Mouse (Mus musculus) midbrain, embryonic 11.5 days (tissue): Measurements from ENCODE around the gene Olfr123. TPM values are rescaled to one million over a fixed set of nuclear protein-coding genes. Genes with fewer than 3 reads are reported as not detected.

Source experiments
- ATAC-seq: fragments of 200-750 bp; cut with Nextera tagmentation; 2 replicates; pipeline ENCODE4 v1.8.0; 2017; ENCODE audit warnings: moderate TSS enrichment, moderate library complexity; ENCODE audit not compliant: low FRiP score
- DNase-seq: peaks from one replicate; pipeline ENCODE4 v3.0.0; 2015; ENCODE audit warnings: low spot score; ENCODE audit errors: missing footprints
- H3K27ac ChIP-seq: fragments of 300-500 bp; sonication (generic); 2 replicates; pipeline ENCODE4 v1.5.1; 2014; ENCODE audit warnings: low read depth, low read length
- H3K27me3 ChIP-seq: fragments of 300-500 bp; sonication (generic); 2 replicates; pipeline ENCODE4 v1.6.1; 2014; ENCODE audit warnings: mild to moderate bottlenecking, low read length, moderate library complexity, mixed read lengths; ENCODE audit not compliant: control insufficient read depth, insufficient read depth
- H3K36me3 ChIP-seq: fragments of 300-500 bp; sonication (generic); 2 replicates; pipeline ENCODE4 v1.6.1; 2014; ENCODE audit warnings: mild to moderate bottlenecking, low read length, moderate library complexity, mixed read lengths; ENCODE audit not compliant: control insufficient read depth, insufficient read depth
- H3K4me1 ChIP-seq: fragments of 300-500 bp; sonication (generic); 2 replicates; pipeline ENCODE4 v1.6.1; 2014; ENCODE audit warnings: low read length; ENCODE audit not compliant: control insufficient read depth, insufficient read depth
- H3K4me2 ChIP-seq: fragments of 300-500 bp; sonication (generic); 2 replicates; pipeline ENCODE4 v1.6.1; 2014; ENCODE audit warnings: mild to moderate bottlenecking, moderate library complexity
- H3K4me3 ChIP-seq: fragments of 300-500 bp; sonication (generic); 2 replicates; pipeline ENCODE4 v1.5.1; 2014; ENCODE audit warnings: low read depth, low read length
- H3K9ac ChIP-seq: fragments of 300-500 bp; sonication (generic); 2 replicates; pipeline ENCODE4 v1.6.1; 2014; ENCODE audit warnings: low read length
- H3K9me3 ChIP-seq: fragments of 300-500 bp; sonication (generic); 2 replicates; pipeline ENCODE4 v1.6.1; 2016; ENCODE audit warnings: low read length; ENCODE audit not compliant: control insufficient read depth
- WGBS: fragments of 180-500 bp; shearing (Covaris S2); extraction: QIAGEN DNeasy Blood & Tissue Kit; methylation state at CpG from one replicate; pipeline ENCODE4 v1.1.7; 2014; 5-methylcytosine and 5-hydroxymethylcytosine counted together
- polyA plus RNA-seq: library from polyadenylated mRNA; unstranded; fragments of >200 nt; fragmentation: Nextera tagmentation; extraction: Ambion mirVana; gene quantifications from 2 replicates; pipeline ENCODE4 v1.2.1, GENCODE M21; 2014

Olfr123 gene
- not detected in 2 replicates for polyA plus RNA-seq

DNA sequence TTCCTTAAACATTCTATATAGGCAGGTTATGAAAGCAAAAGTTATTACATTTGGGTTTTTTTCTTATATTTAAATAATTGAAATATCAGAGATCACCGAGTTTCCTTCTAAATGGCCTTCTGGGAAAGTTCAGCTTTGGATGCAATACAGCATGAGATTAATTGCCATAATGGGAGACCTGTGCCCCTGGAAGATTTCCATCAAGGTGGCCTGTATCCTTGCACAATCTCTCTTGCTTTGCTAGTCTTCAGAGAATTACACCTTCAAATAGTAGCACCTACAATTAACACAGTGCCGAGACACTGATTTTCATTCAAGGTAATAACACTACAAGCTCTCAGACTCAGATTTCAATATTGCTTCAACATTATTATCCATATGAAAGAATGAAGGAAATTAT lies at the start of gene Olfr123:
TSS of gene Olfr123 (plus strand) at position 301 of the 400 bp plus-strand sequence.
- H3K27ac ChIP-seq, result no peak within 1 kb of the TSS
- no peak for DNase-seq
- no peak for ATAC-seq
- H3K27me3 ChIP-seq, result no peaks in the 10 kb centered on the region
- no peaks in the 10 kb centered on the region for H3K9me3 ChIP-seq
- no peak within 1 kb of the TSS for H3K4me2 ChIP-seq
- WGBS, result 92% methylated on average over 2 of the region's 2 CpGs
- no peaks in the 10 kb centered on the region for H3K4me1 ChIP-seq
- H3K4me3 ChIP-seq, result no peak within 1 kb of the TSS
- H3K9ac ChIP-seq, result no peak within 1 kb of the TSS
- no peaks in the 10 kb centered on the region for H3K36me3 ChIP-seq

DNA sequence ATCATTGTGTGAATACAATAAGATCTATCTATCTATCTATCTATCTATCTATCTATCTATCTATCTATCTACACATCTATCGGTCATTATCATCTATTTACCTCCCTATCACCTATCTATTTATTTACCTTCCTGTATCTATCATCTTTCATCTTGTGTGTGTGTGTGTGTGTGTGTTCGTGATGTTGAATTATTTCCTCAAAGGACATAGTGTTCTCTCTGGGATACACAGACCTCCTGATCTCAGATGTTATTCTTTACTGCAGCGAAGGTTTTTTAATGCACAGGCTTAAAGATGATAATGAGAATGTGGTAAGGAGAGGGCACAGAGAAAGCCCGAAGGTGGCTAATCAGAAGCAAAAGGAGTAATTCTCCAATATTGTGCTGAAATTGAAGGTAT lies 25.0 kb upstream of the Olfr123 start, which contains the start of gene Olfr122:
TSS of gene Olfr122 (plus strand) at position 301 of the 400 bp plus-strand sequence.
- Histone ChIP-seq H3K4me2 (no peak within 1 kb of the TSS), H3K27me3 (no peaks in the 10 kb centered on the region), H3K9ac (no peak within 1 kb of the TSS), H3K4me3 (no peak within 1 kb of the TSS), H3K36me3 (no peaks in the 10 kb centered on the region), H3K4me1 (no peaks in the 10 kb centered on the region), H3K9me3 (no peaks in the 10 kb centered on the region), H3K27ac (no peak within 1 kb of the TSS)
- ATAC-seq, result no peak
- no peak for DNase-seq
- WGBS, result 88% methylated on average over 4 of the region's 4 CpGs

DNA sequence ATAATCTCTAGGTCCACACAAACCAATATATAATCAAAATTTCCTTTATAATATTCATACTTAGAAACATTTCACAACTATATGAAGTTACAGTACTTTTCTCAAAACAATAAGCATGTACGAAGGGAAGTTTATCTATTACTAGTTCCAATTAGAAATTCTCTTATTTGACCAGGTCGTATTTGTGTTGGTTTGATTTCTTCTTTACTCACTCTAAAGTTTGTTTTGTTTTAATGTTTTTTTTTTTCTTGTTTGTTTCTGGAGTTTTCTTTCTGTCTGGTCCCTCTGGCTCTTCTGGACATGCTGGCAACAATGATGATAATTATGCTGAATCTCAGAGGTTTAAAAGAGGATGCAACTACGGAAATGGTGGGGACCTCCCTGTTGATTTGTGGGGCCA lies 6.3 kb downstream of the Olfr123 start, which contains the start of gene Olfr124:
TSS of gene Olfr124 (plus strand) at position 301 of the 400 bp plus-strand sequence.
- Histone ChIP-seq H3K9ac (no peak within 1 kb of the TSS), H3K4me3 (no peak within 1 kb of the TSS), H3K4me2 (no peak within 1 kb of the TSS), H3K36me3 (no peaks in the 10 kb centered on the region), H3K27ac (no peak within 1 kb of the TSS), H3K27me3 (no peaks in the 10 kb centered on the region), H3K9me3 (no peaks in the 10 kb centered on the region), H3K4me1 (no peaks in the 10 kb centered on the region)
- 83% methylated on average over 3 of the region's 3 CpGs for WGBS
- ATAC-seq (no peak), DNase-seq (no peak)

DNA sequence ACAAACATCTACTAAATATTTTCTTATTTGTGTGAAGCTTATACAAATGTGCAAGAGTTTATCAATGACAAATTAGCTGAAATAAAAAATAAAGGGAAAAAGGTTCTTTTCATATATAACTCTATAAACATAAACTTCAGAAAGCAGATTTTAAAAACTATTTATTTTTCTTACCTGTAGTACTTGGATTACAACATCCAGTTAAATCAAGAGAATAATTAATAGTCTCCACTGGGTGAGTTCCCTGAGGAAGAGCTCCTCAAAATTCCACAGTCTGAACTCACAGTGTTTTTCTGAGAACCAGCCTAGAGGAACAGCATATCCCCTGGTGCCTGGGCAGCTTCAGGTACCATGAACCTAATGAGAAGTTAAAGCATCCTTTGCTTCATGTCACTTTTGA lies 39.3 kb downstream of the Olfr123 start, which contains the start of gene Olfr125:
TSS of gene Olfr125 (plus strand) at position 301 of the 400 bp plus-strand sequence.
- no peak within 1 kb of the TSS for H3K4me2 ChIP-seq
- no peaks in the 10 kb centered on the region for H3K36me3 ChIP-seq
- H3K27me3 ChIP-seq, result no peaks in the 10 kb centered on the region
- no peak within 1 kb of the TSS for H3K4me3 ChIP-seq
- ATAC-seq (no peak), DNase-seq (no peak)
- H3K4me1 ChIP-seq, result no peaks in the 10 kb centered on the region
- H3K9me3 ChIP-seq, result no peaks in the 10 kb centered on the region
- H3K9ac ChIP-seq, result no peak within 1 kb of the TSS
- H3K27ac ChIP-seq, result no peak within 1 kb of the TSS

DNA sequence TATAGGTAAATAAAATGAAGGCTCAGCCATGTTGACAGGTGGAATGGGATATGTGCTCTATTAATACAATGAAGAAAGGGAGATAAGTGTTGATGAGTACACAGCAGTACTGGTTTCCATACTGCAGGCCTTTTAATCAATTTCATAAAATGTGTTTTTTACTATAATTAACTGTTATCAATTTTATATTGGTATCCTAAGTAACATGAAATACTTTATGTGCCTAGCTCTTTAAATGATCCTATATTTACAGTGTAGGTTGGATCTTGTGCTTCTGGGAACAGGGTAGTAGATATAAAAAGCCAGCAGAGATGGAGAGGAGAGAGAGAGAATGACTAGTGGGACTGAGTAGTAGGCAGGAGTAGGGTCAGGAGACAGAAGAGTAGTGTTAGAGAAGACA lies 53.9 kb downstream of the Olfr123 start, which contains the start of gene Olfr126:
TSS of gene Olfr126 (plus strand) at position 301 of the 400 bp plus-strand sequence.
- H3K27me3 ChIP-seq, result no peaks in the 10 kb centered on the region
- DNase-seq (no peak), ATAC-seq (no peak)
- no peak within 1 kb of the TSS for H3K4me2 ChIP-seq
- no peak within 1 kb of the TSS for H3K27ac ChIP-seq
- H3K4me1 ChIP-seq, result no peaks in the 10 kb centered on the region
- no peak within 1 kb of the TSS for H3K4me3 ChIP-seq
- H3K9me3 ChIP-seq, result no peaks in the 10 kb centered on the region
- H3K9ac ChIP-seq, result no peak within 1 kb of the TSS
- no peaks in the 10 kb centered on the region for H3K36me3 ChIP-seq

Other genes with a start within 250 kb of the Olfr123 start
- gene Olfr112, start 224.1 kb upstream of the Olfr123 start, polyA plus RNA-seq, result not detected in 2 replicates
- not detected in 2 replicates for gene Olfr113, start 215.9 kb upstream of the Olfr123 start, polyA plus RNA-seq
- not detected in 2 replicates for gene Olfr114, start 200.8 kb upstream of the Olfr123 start, polyA plus RNA-seq
- not detected in 2 replicates for gene Olfr115, start 166.4 kb upstream of the Olfr123 start, polyA plus RNA-seq
- gene Olfr116, start 166.3 kb upstream of the Olfr123 start, polyA plus RNA-seq, result not detected in 2 replicates
- gene Olfr117, start 129.7 kb upstream of the Olfr123 start, polyA plus RNA-seq, result not detected in 2 replicates
- not detected in 2 replicates for gene Olfr118, start 126.5 kb upstream of the Olfr123 start, polyA plus RNA-seq
- gene Olfr119, start 97.0 kb upstream of the Olfr123 start, polyA plus RNA-seq, result not detected in 2 replicates
- not detected in 2 replicates for gene Olfr120, start 71.7 kb upstream of the Olfr123 start, polyA plus RNA-seq
- not detected in 2 replicates for gene Olfr121, start 44.7 kb upstream of the Olfr123 start, polyA plus RNA-seq
- not detected in 2 replicates for gene Olfr122, start 24.9 kb upstream of the Olfr123 start, polyA plus RNA-seq
- gene Olfr124, start 6.4 kb downstream of the Olfr123 start, polyA plus RNA-seq, result not detected in 2 replicates
- not detected in 2 replicates for gene Olfr125, start 39.4 kb downstream of the Olfr123 start, polyA plus RNA-seq
- not detected in 2 replicates for gene Olfr126, start 54.0 kb downstream of the Olfr123 start, polyA plus RNA-seq
- not detected in 2 replicates for gene Olfr127, start 106.9 kb downstream of the Olfr123 start, polyA plus RNA-seq
- gene Olfr128, start 127.0 kb downstream of the Olfr123 start, polyA plus RNA-seq, result not detected in 2 replicates
- not detected in 2 replicates for gene Olfr761, start 159.6 kb downstream of the Olfr123 start, polyA plus RNA-seq